Mouse (Mus musculus): ENCODE measurements around the gene Nemp2. TPM values are rescaled to one million over a fixed set of nuclear protein-coding genes. Genes with fewer than 3 reads are reported as not detected.

The Nemp2 gene
- total RNA-seq (2021): 1 to 10 TPM; 3.2 to 4.4 TPM
- long read RNA-seq, experiment 1, partial matches to known transcripts: 1 of 4 reads
- long read RNA-seq, experiment 1, other reads (novel, unspliced or antisense): 1 of 4 reads
- long read RNA-seq, experiment 2: 0 reads

GRCm38 (mm10) chr1:52630248-52630936 is at the start of gene Nemp2:
Nemp2 (plus strand) TSS chr1:52630703.
- DNase-seq (ENCODE audit: low spot score in 2 of 2): peak; percentile 92 to 93

DNA sequence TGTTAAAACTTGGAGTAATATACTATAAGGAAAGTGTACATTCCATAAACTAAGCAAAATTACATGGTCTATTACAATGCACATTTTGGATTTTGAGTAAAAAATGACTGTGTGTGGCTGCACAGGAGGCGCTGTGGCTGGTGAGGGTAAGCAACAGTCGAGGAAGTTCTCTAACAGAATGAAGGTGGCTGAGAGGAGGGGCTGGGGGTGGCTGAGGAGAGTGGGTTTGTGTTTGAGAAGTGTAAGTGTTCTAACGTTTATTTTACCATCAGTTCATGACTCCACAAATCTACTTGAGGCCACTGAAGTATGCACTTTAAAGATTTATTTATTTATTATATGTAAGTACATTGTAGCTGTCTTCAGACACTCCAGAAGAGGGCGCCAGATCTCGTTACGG is 48.8 kb upstream of the Nemp2 start:
- no peak for DNase-seq (ENCODE audit: low spot score in 2 of 2)

GRCm38 (mm10) chr1:52582866-52583265 is 47.6 kb upstream of the Nemp2 start:
- no peak for DNase-seq (ENCODE audit: low spot score in 2 of 2)

GRCm38 (mm10) chr1:52596982-52597646 is 33.4 kb upstream of the Nemp2 start:
- peak; percentile 53 to 85 for DNase-seq (ENCODE audit: low spot score in 2 of 2)

GRCm38 (mm10) chr1:52597761-52598160 is 32.7 kb upstream of the Nemp2 start:
- DNase-seq (ENCODE audit: low spot score in 2 of 2): no peak

- DNase-seq (ENCODE audit: low spot score in 2 of 2): peak in 1 of 2 experiments; percentile 16
These were observed 32.1 kb upstream of the Nemp2 start for GRCm38 (mm10) chr1:52598361-52598760.

GRCm38 (mm10) chr1:52601496-52601895 is 29.0 kb upstream of the Nemp2 start:
- DNase-seq (ENCODE audit: low spot score in 2 of 2): no peak

DNA sequence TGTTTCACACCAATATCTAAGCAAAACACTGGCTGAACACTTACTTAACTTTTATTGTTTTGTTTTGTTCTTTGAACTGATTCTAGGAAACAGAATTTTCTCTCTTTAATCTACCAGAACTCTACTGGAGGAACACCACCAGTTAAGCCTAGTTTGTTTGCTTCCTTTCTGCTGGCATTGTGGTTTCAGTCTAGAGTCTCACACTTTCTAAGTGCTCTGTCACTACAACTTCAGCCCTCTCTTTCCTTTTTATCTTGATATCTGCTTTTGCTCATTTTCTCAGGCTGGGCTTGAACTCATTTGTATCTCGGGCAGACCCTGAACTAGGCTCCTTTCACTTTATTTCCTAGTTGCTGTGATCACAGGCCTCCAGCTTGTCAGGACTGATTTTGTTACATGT is 22.8 kb upstream of the Nemp2 start:
- DNase-seq (ENCODE audit: low spot score in 2 of 2): no peak

DNA sequence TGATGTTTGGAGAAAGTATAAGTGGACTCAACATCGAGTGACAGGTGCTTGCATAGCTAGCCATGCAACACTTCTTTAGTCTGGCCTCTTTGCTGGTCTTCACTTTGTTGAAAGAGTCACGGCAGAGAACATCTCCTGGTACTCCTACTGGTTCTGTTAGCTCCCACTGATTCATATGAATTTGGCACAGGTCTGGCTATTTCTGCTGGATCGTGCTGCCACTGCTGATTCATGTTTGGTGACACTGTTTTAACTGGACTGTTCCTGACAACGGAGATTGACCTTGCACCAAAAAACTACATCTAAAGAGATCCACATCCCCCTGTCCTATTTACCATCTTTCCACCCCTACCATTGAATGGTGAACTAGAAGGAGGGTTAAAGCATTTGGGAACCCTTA is 22.0 kb upstream of the Nemp2 start:
- DNase-seq (ENCODE audit: low spot score in 2 of 2): no peak

DNA sequence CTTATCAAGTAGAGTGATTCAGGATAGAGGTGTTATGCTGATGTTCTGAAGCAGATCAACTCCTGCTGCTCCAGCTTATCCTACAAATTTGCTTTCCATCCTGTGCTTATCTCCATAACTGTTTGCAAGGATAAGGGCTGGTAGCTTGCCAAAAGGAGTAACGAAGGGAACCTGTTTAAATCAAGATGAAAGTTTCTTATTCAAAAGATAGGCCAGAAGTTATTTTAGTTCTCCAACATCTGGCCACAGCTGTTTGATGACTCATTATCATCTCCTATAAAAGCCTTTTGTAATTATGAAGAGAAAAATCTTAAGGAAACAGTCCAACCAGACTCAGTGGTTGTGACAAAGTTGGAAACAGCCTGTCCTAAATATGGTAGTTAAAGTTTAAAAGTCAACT is 12.3 kb upstream of the Nemp2 start:
- no peak for DNase-seq (ENCODE audit: low spot score in 2 of 2)

DNA sequence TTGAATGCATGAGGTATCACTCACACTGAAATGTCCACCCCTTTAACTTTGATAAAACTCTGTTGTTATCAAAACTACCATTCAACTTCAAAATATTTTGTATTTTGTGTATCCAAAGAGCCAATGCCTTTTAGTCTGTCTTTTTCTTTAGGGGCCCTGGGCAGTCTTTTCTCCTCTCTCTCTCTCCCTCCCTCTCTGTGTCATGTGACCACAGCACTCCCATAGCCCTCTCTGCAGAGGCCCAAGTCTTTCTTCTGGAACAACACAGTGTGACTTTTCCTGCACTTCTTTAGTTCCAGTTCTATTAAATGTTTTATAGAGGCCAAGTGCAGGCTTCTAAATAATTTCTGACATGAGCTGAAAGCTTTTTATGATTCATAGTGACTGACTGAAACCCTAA is 10.1 kb upstream of the Nemp2 start:
- no peak for DNase-seq (ENCODE audit: low spot score in 2 of 2)

- DNase-seq (ENCODE audit: low spot score in 2 of 2): no peak
These were observed 415 bp downstream of the Nemp2 start for GRCm38 (mm10) chr1:52630937-52631299.

DNA sequence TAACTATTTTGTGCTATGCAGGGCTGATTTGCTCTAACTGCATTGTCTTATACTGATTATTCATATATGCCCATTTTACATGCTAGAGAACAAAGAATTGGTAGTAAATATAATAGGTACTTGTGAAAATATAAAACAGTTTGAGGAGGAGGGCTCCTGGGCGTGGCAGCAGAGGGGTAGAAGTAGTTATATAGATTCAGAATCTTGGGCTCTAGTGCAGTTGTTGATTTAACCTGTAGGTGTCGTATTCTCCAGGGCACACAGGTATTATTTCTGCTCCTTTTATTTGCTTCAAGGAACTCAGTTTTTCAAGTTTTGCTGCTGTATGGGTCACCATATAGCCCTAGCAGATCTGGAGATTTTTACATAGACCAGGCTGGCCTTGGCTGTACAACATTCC is 1.1 kb downstream of the Nemp2 start:
- DNase-seq (ENCODE audit: low spot score in 2 of 2): no peak

GRCm38 (mm10) chr1:52634251-52634650 is 3.7 kb downstream of the Nemp2 start:
- no peak for DNase-seq (ENCODE audit: low spot score in 2 of 2)

- no peak for DNase-seq (ENCODE audit: low spot score in 2 of 2)
These were observed 5.4 kb downstream of the Nemp2 start for GRCm38 (mm10) chr1:52635932-52636331.

GRCm38 (mm10) chr1:52638101-52638500 is 7.6 kb downstream of the Nemp2 start:
- DNase-seq (ENCODE audit: low spot score in 2 of 2): no peak

GRCm38 (mm10) chr1:52639090-52639489 is 8.6 kb downstream of the Nemp2 start:
- DNase-seq (ENCODE audit: low spot score in 2 of 2): no peak

DNA sequence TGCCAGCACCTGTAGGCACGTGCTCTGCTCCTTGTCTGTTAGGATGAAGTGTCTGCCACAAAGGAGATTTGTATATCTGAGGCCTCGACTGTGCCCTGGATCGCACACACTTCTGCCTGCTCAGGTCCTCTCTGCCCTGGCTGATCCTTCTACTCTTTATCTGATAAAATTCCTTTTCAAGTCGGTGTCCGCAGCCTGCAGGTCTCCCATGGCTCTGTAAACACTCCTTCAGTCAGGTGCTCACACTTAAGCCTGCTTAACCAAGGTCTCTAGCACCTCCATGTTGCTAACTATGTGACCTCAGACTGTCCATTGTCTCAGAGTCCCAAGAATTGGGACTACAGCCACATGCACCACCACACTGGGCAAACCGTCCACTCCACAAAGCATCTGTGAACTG is 9.8 kb downstream of the Nemp2 start:
- DNase-seq (ENCODE audit: low spot score in 2 of 2): no peak

- no peak for DNase-seq (ENCODE audit: low spot score in 2 of 2)
These were observed 10.2 kb downstream of the Nemp2 start for GRCm38 (mm10) chr1:52640736-52641135.

GRCm38 (mm10) chr1:52648153-52649027 is 17.9 kb downstream of the Nemp2 start:
- DNase-seq (ENCODE audit: low spot score in 2 of 2): peak; percentile 85 to 90

GRCm38 (mm10) chr1:52650066-52650465 is 19.6 kb downstream of the Nemp2 start:
- no peak for DNase-seq (ENCODE audit: low spot score in 2 of 2)

Measured in layer of hippocampus, postnatal 14 days (tissue).